Mouse (Mus musculus) heart, postnatal 0 days (tissue): Measurements from ENCODE around the gene Ccdc125. TPM values are rescaled to one million over a fixed set of nuclear protein-coding genes. Genes with fewer than 3 reads are reported as not detected.
A peak's percentile ranks its signal among the peaks of the same experiment; 100 is the strongest.

Experiments
- ATAC-seq: fragments of 200-750 bp; cut with Nextera tagmentation; 2 replicates; pipeline ENCODE4 v1.8.0; 2017; ENCODE audit warnings: low read depth, moderate number of reproducible peaks, moderate library complexity; ENCODE audit not compliant: insufficient read depth
- DNase-seq: peaks from one replicate; pipeline ENCODE4 v3.0.0-alpha.2; 2016; ENCODE audit warnings: low spot score
- H3K27ac ChIP-seq: fragments of 300-500 bp; sonication (generic); 2 replicates; pipeline ENCODE4 v1.5.1; 2014; ENCODE audit warnings: low read depth, mild to moderate bottlenecking
- H3K27me3 ChIP-seq: fragments of 300-500 bp; sonication (generic); 2 replicates; pipeline ENCODE4 v1.6.1; 2014; ENCODE audit warnings: low read length, mixed read lengths; ENCODE audit not compliant: control insufficient read depth, insufficient read depth
- H3K36me3 ChIP-seq: fragments of 300-500 bp; sonication (generic); replicated peaks from 2 replicates; pipeline ENCODE4 v1.6.1; 2014; ENCODE audit warnings: low read length, mixed read lengths; ENCODE audit not compliant: control insufficient read depth, insufficient read depth
- H3K4me1 ChIP-seq: fragments of 300-500 bp; sonication (generic); 2 replicates; pipeline ENCODE4 v1.6.1; 2014; ENCODE audit warnings: antibody characterized with exemption; ENCODE audit not compliant: control insufficient read depth, insufficient read depth
- H3K4me2 ChIP-seq: fragments of 300-500 bp; sonication (generic); 2 replicates; pipeline ENCODE4 v1.6.1; 2014; ENCODE audit warnings: low read depth, mild to moderate bottlenecking, low read length, moderate library complexity
- H3K4me3 ChIP-seq: fragments of 300-500 bp; sonication (generic); 2 replicates; pipeline ENCODE4 v1.5.1; 2014; ENCODE audit warnings: low read depth, low read length
- H3K9ac ChIP-seq: fragments of 300-500 bp; sonication (generic); replicated peaks from 2 replicates; pipeline ENCODE4 v1.6.1; 2014; ENCODE audit warnings: low read depth, low read length, mixed read lengths
- H3K9me3 ChIP-seq: fragments of 300-500 bp; sonication (generic); replicated peaks from 2 replicates; pipeline ENCODE4 v1.6.1; 2016; ENCODE audit warnings: low read length; ENCODE audit not compliant: control insufficient read depth
- CTCF ChIP-seq: IDR thresholded peaks from 2 replicates; pipeline ENCODE4 v1.5.1; 2016; ENCODE audit warnings: antibody characterized with exemption, control low read depth, low read depth
- EP300 ChIP-seq: IDR thresholded peaks from 2 replicates; pipeline ENCODE4 v1.6.1; 2016; ENCODE audit warnings: antibody characterized with exemption, low read depth
- WGBS: fragments of 180-500 bp; shearing (Covaris S2); extraction: QIAGEN DNeasy Blood & Tissue Kit; methylation state at CpG from one replicate; pipeline ENCODE4 v1.1.7; 2014; 5-methylcytosine and 5-hydroxymethylcytosine counted together
- polyA plus RNA-seq: library from polyadenylated mRNA; unstranded; fragments of >200 nt; fragmentation: Nextera tagmentation; extraction: Ambion mirVana; gene quantifications from 2 replicates; pipeline ENCODE4 v1.2.1, GENCODE M21; 2015
- total RNA-seq: library from RNA; depleted of rRNA; stranded (reverse); fragments of >200 nt; gene quantifications from 2 replicates; pipeline ENCODE4 v1.2.3, GENCODE M21; 2014; ENCODE audit warnings: low replicate concordance; rRNA removed

Ccdc125 gene
- total RNA-seq = 0.70 and 3.0 TPM in 2 replicates
- polyA plus RNA-seq = 2.4 and 2.9 TPM in 2 replicates

GRCm38 (mm10) chr13:100669291-100670022 lies at the start of gene Ccdc125:
Gene Ccdc125 (plus strand): TSS chr13:100669717.
- Histone ChIP-seq H3K4me3 (peak within 1 kb of the TSS; percentile 62), H3K36me3 (peaks cover 12% of the 10 kb centered on the region), H3K4me2 (peak within 1 kb of the TSS; percentile 78), H3K27me3 (no peaks in the 10 kb centered on the region), H3K4me1 (no peaks in the 10 kb centered on the region), H3K27ac (peak within 1 kb of the TSS; percentile 64), H3K9me3 (no peaks in the 10 kb centered on the region), H3K9ac (peak within 1 kb of the TSS; percentile 61)
- WGBS = 1% methylated on average over 44 of the region's 44 CpGs
- ATAC-seq = peak; percentile 75
- no peak for TF ChIP-seq EP300
- no peak for TF ChIP-seq CTCF
- peak; percentile 30 for DNase-seq

- Histone ChIP-seq H3K36me3 (peaks cover 68% of the 10 kb centered on the region), H3K4me2 (no peak overlapping the region)
- 81% methylated on average over 4 of the region's 4 CpGs for WGBS
Measured at GRCm38 (mm10) chr13:100622241-100622640, 47.3 kb upstream of the Ccdc125 start.

GRCm38 (mm10) chr13:100634106-100634691 lies 35.3 kb upstream of the Ccdc125 start:
- H3K36me3 ChIP-seq = peaks cover 75% of the 10 kb centered on the region
- no peak for ATAC-seq
- TF ChIP-seq CTCF = no peak
- no peak for TF ChIP-seq EP300
- no peak overlapping the region for H3K9ac ChIP-seq
- DNase-seq = no peak
- 67% methylated on average over 3 of the region's 3 CpGs for WGBS
- no peaks in the 10 kb centered on the region for H3K27me3 ChIP-seq
- H3K4me3 ChIP-seq = no peak overlapping the region
- no peak overlapping the region for H3K4me2 ChIP-seq
- no peak overlapping the region for H3K27ac ChIP-seq
- H3K9me3 ChIP-seq = no peaks in the 10 kb centered on the region
- no peaks in the 10 kb centered on the region for H3K4me1 ChIP-seq

More at GRCm38 (mm10) chr13:100622241-100622640, 47.3 kb upstream of the Ccdc125 start:
- no peak for TF ChIP-seq CTCF
- TF ChIP-seq EP300 = no peak
- ATAC-seq (no peak), DNase-seq (no peak)
- Histone ChIP-seq H3K9me3 (no peaks in the 10 kb centered on the region), H3K4me3 (no peak overlapping the region), H3K4me1 (no peaks in the 10 kb centered on the region), H3K27ac (no peak overlapping the region), H3K27me3 (no peaks in the 10 kb centered on the region), H3K9ac (no peak overlapping the region)

- WGBS = 88% methylated on average over 4 of the region's 4 CpGs
- no peak overlapping the region for H3K4me2 ChIP-seq
- no peak overlapping the region for H3K9ac ChIP-seq
- H3K36me3 ChIP-seq = peaks cover 67% of the 10 kb centered on the region
- no peak for TF ChIP-seq EP300
- no peak for TF ChIP-seq CTCF
- ATAC-seq (no peak), DNase-seq (no peak)
- H3K9me3 ChIP-seq = no peaks in the 10 kb centered on the region
- no peaks in the 10 kb centered on the region for H3K27me3 ChIP-seq
- no peak overlapping the region for H3K27ac ChIP-seq
- H3K4me3 ChIP-seq = no peak overlapping the region
- no peaks in the 10 kb centered on the region for H3K4me1 ChIP-seq
Measured at GRCm38 (mm10) chr13:100642471-100643209, 26.9 kb upstream of the Ccdc125 start.

- Histone ChIP-seq H3K36me3 (peaks cover 23% of the 10 kb centered on the region), H3K9ac (no peak overlapping the region), H3K4me1 (peaks cover 6% of the 10 kb centered on the region), H3K9me3 (no peaks in the 10 kb centered on the region), H3K27ac (no peak overlapping the region), H3K4me3 (no peak overlapping the region), H3K4me2 (no peak overlapping the region), H3K27me3 (no peaks in the 10 kb centered on the region)
- 91% methylated on average over 8 of the region's 8 CpGs for WGBS
- ATAC-seq = no peak
- TF ChIP-seq CTCF = no peak
- TF ChIP-seq EP300 = no peak
- DNase-seq = no peak
Measured at GRCm38 (mm10) chr13:100648223-100648622, 21.3 kb upstream of the Ccdc125 start.
